Mouse (Mus musculus) hematopoietic stem cell, adult 5-6 weeks (primary cell): ENCODE results near the gene Eif4e1b. TPM values are rescaled to one million over a fixed set of nuclear protein-coding genes. Genes with fewer than 3 reads are reported as not detected.

Experiments used
- ATAC-seq, 2 experiments: fragments of 125-278 bp in 1 of 2; replicated peaks in 1 of 2; 2 replicates each; pipeline ENCODE4 v1.8.0; 2016 to 2017; ENCODE audit warnings: inconsistent platforms in 2 of 2, mild to moderate bottlenecking in 2 of 2, moderate number of reproducible peaks in 2 of 2, low read depth in 1 of 2, moderate TSS enrichment in 1 of 2; ENCODE audit not compliant: low FRiP score in 2 of 2, poor library complexity in 2 of 2, severe bottlenecking in 2 of 2, insufficient read depth in 1 of 2, low TSS enrichment in 1 of 2
- total RNA-seq: library from RNA; stranded (forward); fragments of 172-1452, 232-1000 nt; gene quantifications from 2 replicates; pipeline ENCODE4 v1.2.3, GENCODE M21; 2017

Eif4e1b gene
- total RNA-seq, 1 experiment from 2014 or later: not detected

GRCm38 (mm10) chr13:54792259-54793230 is 8.7 kb downstream of the Eif4e1b start:
- no peak for ATAC-seq

GRCm38 (mm10) chr13:54794002-54794577 is 10.3 kb downstream of the Eif4e1b start:
- ATAC-seq: no peak

DNA sequence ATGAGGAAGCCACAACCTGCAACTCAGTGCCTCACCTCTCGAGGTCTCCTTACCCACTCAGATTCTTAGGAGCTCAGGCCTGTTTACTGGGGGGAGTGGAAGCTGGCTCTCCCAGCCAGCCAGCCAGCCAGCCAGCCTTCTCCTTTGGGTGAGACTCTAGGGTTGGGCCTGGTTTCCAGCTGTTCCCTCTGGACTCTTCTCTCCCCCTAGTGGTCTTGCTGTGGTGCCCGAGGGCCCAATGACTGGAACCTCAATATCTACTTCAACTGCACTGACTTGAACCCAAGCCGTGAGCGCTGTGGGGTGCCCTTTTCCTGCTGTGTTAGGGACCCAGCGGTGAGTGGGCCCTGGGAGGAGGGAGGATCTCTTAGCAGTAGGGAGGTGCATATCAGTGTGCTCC is 11.0 kb downstream of the Eif4e1b start:
- no peak for ATAC-seq

DNA sequence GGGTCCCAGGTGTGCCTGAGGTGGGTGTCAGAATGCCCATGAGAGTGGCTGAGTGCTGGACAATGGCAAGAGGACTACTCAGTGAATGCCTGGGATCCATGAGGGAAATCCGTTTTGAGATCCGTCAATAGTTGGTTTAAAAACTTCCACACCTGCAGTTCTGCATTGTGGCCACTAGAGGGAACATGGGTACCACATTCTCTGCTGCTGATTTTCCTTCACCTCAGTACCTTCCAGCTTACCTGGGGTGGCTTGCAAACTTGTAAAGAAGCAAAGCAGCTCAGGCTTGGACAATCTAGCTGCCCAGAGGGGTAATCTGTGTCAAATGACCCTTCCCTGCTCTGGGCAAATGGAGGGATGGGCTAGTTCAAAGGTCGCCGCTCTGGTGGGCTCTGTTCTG is 13.6 kb downstream of the Eif4e1b start:
- peak in 1 of 2 experiments; percentile 47; a peak in 1 of 4 replicates for ATAC-seq

DNA sequence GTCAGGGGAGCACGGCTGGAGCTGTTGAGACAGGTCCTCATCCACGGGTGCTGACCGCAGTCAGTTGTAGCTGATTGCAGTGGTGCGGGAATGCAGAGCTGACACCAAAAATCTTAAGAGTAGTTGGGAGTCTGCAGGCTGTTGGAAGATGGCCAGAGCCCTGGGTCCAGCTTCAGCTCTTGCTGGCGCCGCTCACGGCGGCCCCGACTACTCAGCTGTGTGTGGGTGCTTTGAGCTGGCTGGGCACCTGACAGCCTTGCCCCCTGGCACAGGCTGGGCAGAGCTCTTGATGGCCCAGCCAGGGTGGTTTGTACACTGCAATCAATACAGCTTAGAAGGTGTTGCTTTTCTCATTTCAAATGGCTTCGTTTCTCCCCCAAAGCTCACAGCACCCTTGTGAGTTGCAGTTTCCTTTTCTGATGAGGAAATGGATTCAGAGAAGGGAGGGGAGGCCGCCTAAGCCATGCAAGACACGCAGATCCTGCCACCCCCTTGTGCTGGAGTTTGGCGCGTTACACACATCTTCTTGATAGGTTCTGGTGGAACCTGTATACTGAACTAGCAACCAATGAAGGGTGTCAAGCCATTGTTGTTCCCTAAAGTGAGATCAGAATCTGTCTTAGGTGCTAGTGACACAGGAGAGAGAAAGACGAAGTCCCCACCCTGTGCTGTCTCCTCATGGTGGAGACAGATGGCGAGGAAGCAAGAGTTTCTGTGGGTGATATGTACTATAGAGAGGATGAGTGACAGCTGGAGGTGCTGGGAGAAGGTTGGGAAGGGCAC is 14.3 kb downstream of the Eif4e1b start:
- ATAC-seq: no peak

GRCm38 (mm10) chr13:54798740-54799139 is 14.9 kb downstream of the Eif4e1b start:
- ATAC-seq: no peak

GRCm38 (mm10) chr13:54799701-54800100 is 15.9 kb downstream of the Eif4e1b start:
- peak; percentile 42 to 74; a peak in 2 of 4 replicates for ATAC-seq

DNA sequence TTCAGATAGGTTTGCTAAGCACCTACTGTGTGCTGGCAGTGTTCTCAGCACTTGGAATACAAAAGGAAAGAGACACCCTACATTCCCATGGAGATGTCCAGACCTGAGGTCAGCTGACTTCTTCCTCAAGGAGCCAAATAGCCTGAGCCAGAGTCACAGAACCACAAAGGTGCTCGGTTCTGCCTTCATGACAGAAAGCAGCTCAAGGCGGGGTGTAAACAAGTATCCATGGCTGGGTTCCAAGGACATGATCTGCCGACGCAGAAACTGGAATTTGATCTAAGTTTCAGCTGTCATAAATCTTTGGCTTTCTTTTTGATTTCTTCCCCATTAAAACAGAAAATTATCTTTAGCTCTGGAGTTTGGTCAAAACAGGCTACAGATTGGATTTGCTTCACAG is 16.4 kb downstream of the Eif4e1b start:
- no peak for ATAC-seq

DNA sequence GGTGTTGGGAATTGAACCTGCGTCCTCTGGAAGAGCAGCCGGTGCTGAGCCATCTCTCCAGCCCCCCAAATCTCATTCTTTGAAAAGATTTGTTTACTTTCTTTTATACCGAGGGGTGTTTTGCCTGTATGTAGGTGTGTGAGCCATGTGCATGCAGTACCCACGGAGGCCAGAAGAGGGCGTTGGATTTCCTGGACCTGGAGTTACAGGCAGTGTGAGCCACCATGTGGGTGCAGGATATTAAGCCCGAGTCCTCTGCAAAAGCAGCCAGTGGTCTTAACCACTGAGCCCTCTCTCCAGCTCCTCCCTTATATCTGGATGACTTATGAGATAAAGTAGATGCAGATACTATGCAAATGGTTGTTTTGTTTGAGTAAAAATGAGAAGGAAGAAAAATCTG is 19.2 kb downstream of the Eif4e1b start:
- ATAC-seq: no peak

DNA sequence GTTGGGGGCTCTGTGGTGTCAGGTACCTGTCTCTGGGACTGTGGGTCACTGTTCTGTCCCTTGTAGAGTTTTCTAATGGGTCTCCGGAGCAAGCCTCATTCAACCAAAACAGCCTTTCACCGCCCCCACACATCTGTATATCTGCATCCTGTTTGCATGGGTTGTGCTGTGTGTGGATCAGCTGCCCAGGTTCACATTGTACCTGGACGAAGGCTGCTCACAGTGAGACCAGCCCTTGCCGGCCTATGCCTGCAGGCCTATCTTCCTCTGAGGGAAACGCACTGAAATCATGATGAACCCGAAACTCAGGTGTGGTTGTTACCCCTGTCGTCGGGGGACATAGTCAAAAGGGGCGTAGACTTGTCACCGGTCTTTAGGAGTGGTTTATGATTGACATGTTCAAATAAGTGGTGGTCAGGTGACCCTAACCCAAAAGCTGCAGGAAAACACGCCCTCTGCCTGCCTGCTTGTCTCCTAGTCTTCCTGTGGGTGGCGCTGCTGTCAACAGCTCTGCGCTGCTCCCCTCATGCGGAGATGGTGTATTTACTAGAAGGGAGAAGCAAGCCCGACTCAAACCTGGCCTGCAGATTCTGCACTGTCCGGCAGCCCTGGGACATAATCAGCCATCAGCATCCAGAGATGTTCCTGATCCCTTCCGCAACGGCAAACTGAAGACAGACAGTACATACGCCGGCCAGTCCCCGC is 21.5 kb downstream of the Eif4e1b start:
- no peak for ATAC-seq

DNA sequence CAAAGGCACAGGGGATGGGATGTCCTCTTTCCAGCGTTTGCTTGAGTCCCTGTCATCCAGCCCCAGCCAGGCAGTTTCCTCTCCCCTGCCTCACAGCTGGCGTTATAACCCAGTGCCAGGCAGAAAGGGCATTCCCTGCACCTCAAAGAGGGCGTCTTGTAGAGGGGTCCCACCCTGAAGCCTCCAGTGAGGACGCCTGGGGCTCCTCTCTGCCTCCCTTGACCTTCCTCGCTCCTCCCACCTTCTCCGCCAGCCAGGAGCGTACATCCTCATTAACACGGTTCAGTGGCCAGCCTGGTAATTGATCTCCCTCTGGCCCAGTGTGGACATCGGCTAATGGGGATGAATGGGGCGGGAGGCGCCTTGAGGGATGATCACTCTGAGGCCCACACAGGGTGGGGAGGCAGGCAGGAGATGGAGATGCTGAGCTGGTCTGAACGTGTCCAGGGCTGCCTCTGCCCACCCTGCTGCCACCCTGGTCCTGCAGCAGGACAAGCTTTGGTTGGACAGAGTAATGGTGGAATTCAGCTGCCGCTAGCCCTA is 22.7 kb downstream of the Eif4e1b start:
- ATAC-seq: no peak

DNA sequence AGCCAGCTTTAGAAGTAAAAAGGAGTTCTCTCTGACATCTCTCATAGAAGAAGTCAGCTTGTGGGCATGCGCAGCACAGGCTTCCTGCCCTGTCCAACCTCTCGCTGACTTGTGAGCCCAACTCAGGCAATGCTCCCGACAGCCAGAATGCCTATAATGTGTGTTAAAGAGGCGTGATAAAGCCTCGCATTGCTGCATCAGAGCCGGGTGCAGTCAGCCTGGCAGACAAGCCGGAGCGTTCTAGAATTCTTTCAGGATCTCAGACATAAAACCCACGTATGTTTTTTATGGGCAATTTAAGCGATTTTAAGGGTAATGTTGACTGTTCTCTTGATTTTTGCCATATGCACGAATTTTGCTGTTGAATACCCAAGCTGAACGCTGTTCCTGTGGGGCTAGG is 24.3 kb downstream of the Eif4e1b start:
- ATAC-seq: no peak

DNA sequence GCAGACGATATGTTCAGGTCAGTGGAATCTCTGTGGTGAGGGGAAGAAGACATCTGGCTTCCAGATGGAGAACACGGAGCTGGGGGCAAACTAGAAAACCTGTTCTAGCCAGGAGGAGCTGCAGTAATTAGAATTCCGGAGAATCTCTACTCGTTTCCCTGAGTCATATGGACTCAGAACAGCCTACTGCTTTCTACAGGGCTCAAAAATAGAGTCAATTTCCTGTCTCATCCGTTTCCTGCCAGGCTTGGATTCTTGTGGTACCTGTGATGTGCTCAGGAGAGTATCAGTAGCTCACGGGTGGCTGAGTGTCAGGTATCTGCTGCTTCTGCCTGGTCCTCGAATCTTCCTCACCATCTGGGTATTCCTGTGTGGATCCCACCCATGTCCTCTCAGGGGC is 27.7 kb downstream of the Eif4e1b start:
- no peak for ATAC-seq

DNA sequence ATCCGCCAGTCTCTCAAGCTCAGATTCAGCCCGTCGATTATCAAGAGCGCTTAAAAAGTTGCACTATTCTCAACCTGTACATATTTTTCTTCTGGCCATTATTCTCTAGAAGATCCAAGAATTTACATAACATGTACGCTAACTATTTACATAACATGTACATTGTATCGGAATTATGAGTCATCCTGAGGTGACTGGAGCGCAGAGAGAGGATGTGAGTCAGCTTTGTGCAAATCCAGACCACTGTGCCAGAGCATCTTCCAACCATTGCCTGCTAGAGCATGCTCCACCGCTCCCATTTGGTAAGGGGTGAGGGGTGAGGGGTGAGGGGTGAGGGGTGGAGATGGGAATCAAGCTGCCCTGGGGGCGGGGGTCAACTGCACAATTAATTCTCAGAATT is 29.6 kb downstream of the Eif4e1b start:
- ATAC-seq: no peak

GRCm38 (mm10) chr13:54818399-54819254 is 34.8 kb downstream of the Eif4e1b start:
- no peak for ATAC-seq

GRCm38 (mm10) chr13:54821106-54821505 is 37.3 kb downstream of the Eif4e1b start:
- ATAC-seq: no peak
